Mouse (Mus musculus) liver, embryonic 14.5 days (tissue): ENCODE measurements at regions not wholly inside any gene's neighbourhood (a gene's known extent, or its start where the extent isn't known, plus 50 kb on each side); places are given as distances from the start of the nearest gene placed in this dataset.

Experiments used
- CTCF ChIP-seq: IDR thresholded peaks from 2 replicates; pipeline ENCODE4 v1.5.1; 2016; ENCODE audit warnings: antibody characterized with exemption, low read depth, control low read depth
- EP300 ChIP-seq: IDR thresholded peaks from 2 replicates; pipeline ENCODE4 v1.6.1; 2016; ENCODE audit warnings: antibody characterized with exemption, low read depth

DNA sequence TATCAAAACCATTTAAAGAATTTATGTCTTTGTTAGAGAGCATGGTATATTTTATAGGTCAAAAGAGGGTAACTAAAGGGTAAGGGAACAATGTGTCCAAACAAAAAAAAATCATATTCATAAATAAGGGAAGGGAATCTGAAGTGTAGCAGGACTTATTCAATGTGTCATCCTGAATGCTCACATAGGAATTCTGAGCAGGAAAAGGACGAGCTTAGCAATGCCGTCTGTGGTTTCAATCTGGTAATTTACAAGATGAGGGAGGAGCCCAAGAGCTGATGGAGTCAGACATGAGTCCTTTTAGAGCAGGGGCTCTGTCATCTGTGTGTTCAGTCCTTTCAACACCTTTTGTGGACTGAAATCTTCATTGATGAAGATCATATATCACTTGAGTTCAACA is 101.6 kb downstream of the Gm10295 start:
- TF ChIP-seq CTCF (no peak), EP300 (no peak)
